Comparison of ENCODE assay signal across 17 mouse cellular contexts in the genomic region with DNA sequence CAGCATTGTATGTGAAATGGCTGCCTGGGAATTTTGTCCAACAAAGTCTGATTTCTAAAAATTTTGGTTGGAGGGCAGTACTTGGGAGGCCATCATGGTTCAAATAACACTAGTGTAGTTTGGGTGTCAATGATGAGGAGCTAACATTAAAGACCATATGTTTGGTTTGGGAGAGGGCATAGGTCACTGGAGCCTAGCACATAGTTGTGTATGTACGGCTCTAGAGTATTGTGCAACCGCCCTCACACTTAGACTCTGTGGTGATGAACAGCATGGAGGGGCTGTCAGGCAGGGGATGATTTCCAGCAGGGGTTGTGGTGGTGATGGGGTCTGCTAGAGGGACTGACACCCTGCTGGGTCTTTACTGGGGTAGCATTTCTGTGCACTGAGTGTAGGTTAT.
"Had no signal": no experiment of that assay in that cellular context is flagged by ENCODE, and none has a peak within 500 bp of the region (broad histone marks: within the 10 kb centered on the region; RNA-seq: fewer than 3 reads in every experiment).

No protein-coding gene starts in this region.

- H3K27me3 ChIP-seq: liver, embryonic 13.5 days; liver, embryonic 15.5 days; megakaryocyte, embryonic 14.5 days; midbrain, embryonic 13.5 days; midbrain, embryonic 15.5 days; neural tube, embryonic 12.5 days; stomach, embryonic 15.5 days had no signal

- ATAC-seq: liver, postnatal 0 days; midbrain, embryonic 13.5 days; midbrain, embryonic 15.5 days had no signal

- H3K4me2 ChIP-seq: liver, embryonic 11.5 days; liver, embryonic 13.5 days; liver, embryonic 15.5 days; midbrain, embryonic 11.5 days; midbrain, embryonic 13.5 days; midbrain, embryonic 15.5 days; neural tube, embryonic 12.5 days; stomach, embryonic 15.5 days had no signal

- H3K9me3 ChIP-seq: liver, embryonic 13.5 days; liver, embryonic 15.5 days; megakaryocyte, embryonic 14.5 days; midbrain, embryonic 13.5 days; midbrain, embryonic 15.5 days; neural tube, embryonic 12.5 days; stomach, embryonic 15.5 days had no signal

- DNase-seq: liver, embryonic 13.5 days; liver, postnatal 0 days; lung, postnatal 14 days; right cerebral cortex, postnatal 14 days; thymus, adult 2 months; thymus, postnatal 25 days; thymus, postnatal 4 days had no signal

- H3K4me3 ChIP-seq: liver, embryonic 13.5 days; liver, embryonic 15.5 days; megakaryocyte, embryonic 14.5 days; midbrain, embryonic 13.5 days; midbrain, embryonic 15.5 days; neural tube, embryonic 12.5 days; stomach, embryonic 15.5 days had no signal

- H3K27ac ChIP-seq: liver, embryonic 13.5 days; liver, embryonic 15.5 days; macrophage; midbrain, embryonic 13.5 days; midbrain, embryonic 15.5 days; neural tube, embryonic 12.5 days; stomach, embryonic 15.5 days; stomach, postnatal 0 days had no signal

- H3K4me1 ChIP-seq: liver, embryonic 13.5 days; liver, embryonic 15.5 days; megakaryocyte, embryonic 14.5 days; midbrain, embryonic 13.5 days; midbrain, embryonic 15.5 days; neural tube, embryonic 12.5 days; stomach, embryonic 15.5 days had no signal

- H3K36me3 ChIP-seq: liver, embryonic 13.5 days; liver, embryonic 15.5 days; midbrain, embryonic 13.5 days; midbrain, embryonic 15.5 days; neural tube, embryonic 12.5 days; stomach, embryonic 15.5 days had no signal

- H3K9ac ChIP-seq: liver, embryonic 13.5 days; liver, embryonic 15.5 days; liver, postnatal 0 days; midbrain, embryonic 13.5 days; midbrain, embryonic 15.5 days; neural tube, embryonic 12.5 days; stomach, embryonic 15.5 days had no signal
